Mouse (Mus musculus) lung, adult 2 months (tissue): ENCODE data around the gene Dmc1.

ENCODE experiments used
- CTCF ChIP-seq: fragments of 200-500 bp; IDR thresholded peaks from 2 replicates; pipeline ENCODE4 v1.5.1; 2011; ENCODE audit warnings: mild to moderate bottlenecking, low read length, control low read depth; ENCODE audit not compliant: insufficient read depth
- POLR2A ChIP-seq: fragments of 200-500 bp; IDR thresholded peaks from 2 replicates; pipeline ENCODE4 v1.6.1; 2011; ENCODE audit warnings: low read depth, mild to moderate bottlenecking, control low read depth, low read length, borderline replicate concordance; ENCODE audit errors: extremely low read depth

GRCm38 (mm10) chr15:79525564-79525963 is 79.3 kb downstream of the Dmc1 start:
- TF ChIP-seq CTCF: no peak
- no peak for TF ChIP-seq POLR2A
